Mouse (Mus musculus) skeletal muscle tissue, adult 2 months (tissue): Measurements from ENCODE around the gene Gimap3.
A peak's percentile ranks its signal among the peaks of the same experiment; 100 is the strongest.

Experiments used
- DNase-seq: peaks from one replicate; pipeline ENCODE4 v3.0.0-alpha.2; 2012; ENCODE audit warnings: low read depth, low spot score

The Gimap3 gene

DNA sequence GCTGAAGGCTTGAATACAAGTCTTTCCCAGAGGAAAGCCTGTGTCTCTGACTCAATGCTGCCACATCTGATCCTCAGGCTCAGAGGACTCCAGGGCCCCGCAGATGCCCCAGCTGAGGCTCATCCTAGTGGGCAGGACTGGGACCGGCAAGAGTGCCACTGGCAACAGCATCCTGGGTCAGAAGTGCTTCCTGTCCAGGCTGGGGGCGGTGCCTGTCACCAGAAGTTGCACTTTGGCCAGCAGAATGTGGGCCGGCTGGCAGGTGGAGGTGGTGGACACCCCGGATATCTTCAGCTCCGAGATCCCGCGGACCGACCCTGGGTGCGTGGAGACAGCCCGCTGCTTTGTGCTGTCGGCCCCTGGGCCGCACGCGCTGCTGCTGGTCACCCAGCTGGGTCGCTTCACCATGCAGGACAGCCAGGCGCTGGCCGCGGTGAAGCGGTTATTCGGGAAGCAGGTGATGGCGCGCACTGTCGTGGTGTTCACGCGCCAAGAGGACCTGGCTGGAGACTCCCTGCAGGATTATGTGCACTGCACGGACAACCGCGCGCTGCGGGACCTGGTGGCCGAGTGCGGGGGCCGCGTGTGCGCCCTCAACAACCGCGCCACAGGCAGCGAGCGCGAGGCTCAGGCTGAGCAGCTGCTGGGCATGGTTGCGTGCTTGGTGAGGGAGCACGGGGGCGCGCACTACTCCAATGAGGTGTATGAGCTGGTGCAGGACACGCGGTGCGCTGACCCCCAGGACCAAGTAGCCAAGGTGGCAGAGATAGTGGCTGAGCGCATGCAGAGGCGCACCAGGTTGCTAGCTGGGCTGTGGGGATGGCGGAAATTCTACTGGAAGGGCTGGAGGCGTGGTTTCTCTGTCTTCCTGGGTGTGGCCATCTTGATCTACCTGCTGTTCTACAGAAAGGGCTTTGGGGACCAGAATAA, 28.0 kb downstream of the Gimap3 start:
- DNase-seq, result no peak

- no peak for DNase-seq
Measured at GRCm38 (mm10) chr6:48741711-48742206, 28.9 kb downstream of the Gimap3 start.

DNA sequence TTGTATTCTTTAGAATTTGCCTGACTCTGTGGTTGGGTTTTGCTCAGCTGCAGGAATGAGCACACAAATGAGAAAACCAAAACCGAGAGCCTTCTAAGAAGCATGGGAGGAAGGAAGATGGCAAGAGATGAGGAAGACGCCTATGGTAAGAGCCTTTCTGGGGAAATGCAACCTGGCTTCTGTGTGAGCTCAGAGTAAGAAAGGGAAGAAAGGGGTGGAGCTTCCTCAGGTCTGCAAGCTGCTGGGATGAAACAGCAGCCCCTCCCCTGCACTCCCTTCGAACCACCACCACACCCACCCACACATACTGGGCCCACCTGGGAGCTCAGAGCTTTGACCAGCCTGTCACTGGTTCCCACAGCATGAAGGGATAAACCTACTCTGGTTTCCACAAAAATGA, 29.4 kb downstream of the Gimap3 start:
- no peak for DNase-seq

DNA sequence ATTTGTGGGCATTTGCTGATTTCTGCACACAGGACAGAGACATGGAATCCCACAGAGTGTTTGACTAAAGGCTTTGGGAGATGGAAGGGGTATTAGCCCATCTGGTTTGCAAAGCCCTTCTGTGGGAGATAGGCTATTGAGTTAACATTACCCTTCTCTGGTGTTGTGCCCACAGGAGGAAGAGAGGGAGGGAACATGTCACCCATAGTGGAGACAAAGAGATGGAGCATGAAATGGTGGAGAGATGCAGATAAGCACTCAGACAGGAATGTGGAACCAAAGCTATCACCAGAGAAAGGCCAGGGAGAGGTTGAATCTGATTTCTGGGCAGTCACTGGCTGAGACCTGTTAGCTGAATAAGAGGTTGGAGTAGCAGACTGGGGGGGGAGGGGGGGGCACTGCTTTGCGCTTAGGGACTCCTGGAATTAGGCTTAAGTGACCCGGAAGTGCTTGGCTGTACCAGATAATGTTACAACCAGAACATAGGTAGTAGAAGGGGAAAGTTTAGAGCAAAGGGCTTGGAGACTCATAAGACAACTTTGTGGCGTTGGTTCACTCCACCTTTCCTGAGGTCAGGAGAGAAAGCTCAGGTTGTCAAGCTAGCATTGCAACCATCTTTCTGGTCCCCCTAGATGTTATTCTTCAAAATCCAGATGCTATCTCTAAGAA, 30.0 kb downstream of the Gimap3 start:
- no peak for DNase-seq

DNA sequence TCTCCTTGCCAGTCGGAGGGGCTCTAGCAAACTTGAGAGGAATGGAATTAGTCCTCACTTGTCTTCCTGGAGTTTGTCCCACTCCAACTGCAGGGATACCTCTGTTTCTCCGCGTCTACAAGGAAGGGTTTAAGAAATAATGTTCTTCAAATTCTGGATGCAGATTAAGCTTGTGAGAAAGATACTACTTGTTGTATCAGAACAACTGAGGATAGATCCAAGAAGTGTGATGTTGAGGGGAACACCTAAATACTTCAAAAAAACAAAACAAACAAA, 30.9 kb downstream of the Gimap3 start:
- DNase-seq, result no peak

GRCm38 (mm10) chr6:48738961-48739779, 31.5 kb downstream of the Gimap3 start, which contains the start of gene Gimap1:
Gene Gimap1, plus strand, starts transcription at chr6:48739054.
- DNase-seq, result peak; percentile 32

DNA sequence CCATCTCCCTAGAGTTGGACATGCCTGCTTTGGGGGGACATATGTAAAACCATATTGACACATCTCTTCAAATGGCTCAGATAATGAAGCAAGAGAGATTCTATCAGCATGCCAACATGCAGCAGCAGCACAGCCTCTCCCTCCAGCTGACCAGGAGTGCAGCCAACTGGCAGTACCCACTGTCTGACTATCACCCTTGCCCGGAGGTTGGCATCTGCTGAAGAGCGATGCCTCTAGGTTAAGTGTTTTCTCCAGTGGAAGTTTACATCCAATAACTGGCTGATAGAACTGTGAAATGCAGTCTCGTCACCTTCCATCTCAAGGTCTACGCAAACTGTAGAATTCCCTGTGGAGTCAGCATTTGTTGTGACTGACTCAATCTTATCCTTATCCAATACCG, 33.0 kb downstream of the Gimap3 start:
- DNase-seq, result no peak

GRCm38 (mm10) chr6:48737053-48737452, 33.6 kb downstream of the Gimap3 start:
- no peak for DNase-seq

DNA sequence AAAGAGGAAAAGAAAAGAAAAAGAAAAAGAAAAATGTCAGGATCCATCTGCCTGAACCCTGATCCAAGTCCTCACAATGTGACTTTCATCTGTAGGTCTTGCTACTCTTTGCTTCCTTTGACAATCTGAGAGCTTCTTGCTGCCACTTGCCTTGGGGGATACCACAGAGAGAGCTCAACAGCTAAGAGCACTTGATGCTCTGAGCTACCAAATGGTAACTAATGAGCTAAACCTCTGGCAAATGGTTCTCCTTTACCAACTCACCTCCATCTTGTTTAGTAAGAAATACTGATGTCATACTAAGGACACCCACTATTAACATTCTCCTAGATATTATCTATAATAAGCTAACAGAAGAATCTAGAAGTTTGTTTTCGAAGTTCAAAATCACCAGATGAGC, 37.0 kb downstream of the Gimap3 start:
- no peak for DNase-seq

GRCm38 (mm10) chr6:48732864-48733304, 37.8 kb downstream of the Gimap3 start:
- DNase-seq, result peak; percentile 46

DNA sequence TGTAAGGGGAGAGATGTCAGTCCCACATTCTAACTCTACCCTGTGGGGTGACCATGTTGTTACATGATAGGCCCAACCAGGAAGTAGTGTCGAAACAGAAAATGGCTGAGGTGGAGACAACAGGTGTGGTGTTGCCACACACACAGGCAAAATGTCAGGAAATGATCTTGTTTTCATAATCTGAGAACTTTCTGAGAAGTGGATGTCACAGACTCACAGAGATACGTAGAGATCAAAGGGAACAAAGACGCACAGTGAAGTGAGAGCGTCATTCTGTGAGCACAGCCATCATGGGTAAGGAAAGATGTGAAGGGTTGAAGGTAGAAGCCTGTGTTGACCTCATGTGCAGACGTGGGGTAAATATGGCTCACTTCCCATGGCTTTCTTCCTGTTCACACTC, 42.9 kb downstream of the Gimap3 start:
- no peak for DNase-seq

- peak; percentile 45 for DNase-seq
Measured at GRCm38 (mm10) chr6:48725476-48725875, 45.2 kb downstream of the Gimap3 start.

DNA sequence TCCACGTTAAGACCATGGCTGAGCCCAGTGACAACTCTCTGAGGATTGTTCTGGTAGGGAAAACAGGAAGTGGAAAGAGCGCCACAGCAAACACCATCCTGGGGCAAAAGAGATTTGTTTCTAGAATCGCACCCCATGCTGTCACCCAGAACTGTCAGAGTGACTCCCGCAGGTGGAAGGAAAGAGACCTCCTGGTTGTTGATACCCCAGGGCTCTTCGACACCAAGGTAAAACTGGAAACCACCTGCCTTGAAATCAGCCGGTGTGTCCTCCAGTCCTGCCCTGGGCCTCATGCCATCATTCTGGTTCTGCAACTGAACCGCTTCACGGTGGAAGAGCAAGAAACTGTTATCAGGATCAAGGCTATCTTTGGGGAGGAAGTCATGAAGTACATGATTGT, 47.2 kb downstream of the Gimap3 start:
- no peak for DNase-seq

DNA sequence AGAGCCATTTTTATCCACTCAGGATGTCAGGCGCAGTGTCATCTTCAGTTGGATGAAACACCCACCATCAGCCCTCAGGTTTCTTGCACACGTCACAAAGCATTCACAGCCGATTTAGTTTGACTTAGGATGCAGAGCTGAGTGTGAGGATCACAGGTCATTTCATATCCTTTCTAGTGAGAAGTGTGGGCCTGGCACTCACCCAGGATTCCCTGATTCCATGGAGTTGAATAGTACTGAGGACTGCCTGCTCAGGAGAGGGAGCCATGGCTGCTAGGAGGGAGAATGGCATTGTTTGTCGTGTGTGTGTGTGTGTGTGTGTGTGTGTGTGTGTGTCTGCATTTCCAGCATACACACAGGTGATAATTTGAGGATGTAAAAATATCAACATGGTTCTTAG, 50.3 kb downstream of the Gimap3 start:
- DNase-seq, result no peak

- DNase-seq, result no peak
Measured at GRCm38 (mm10) chr6:48718455-48718854, 52.2 kb downstream of the Gimap3 start, which contains the start of the genes Gm28053 and Gimap7. Gene Gm28053, plus strand, starts transcription at chr6:48718607. Gene Gimap7, plus strand, starts transcription at chr6:48718621.
